Mouse (Mus musculus) hindbrain, embryonic 15.5 days (tissue): Measurements from ENCODE around the gene Uhrf1. TPM values are rescaled to one million over a fixed set of nuclear protein-coding genes. Genes with fewer than 3 reads are reported as not detected.

ENCODE experiments used
- ATAC-seq: fragments of 200-750 bp; cut with Nextera tagmentation; 2 replicates; pipeline ENCODE4 v1.8.0; 2017; ENCODE audit warnings: low read depth, moderate number of reproducible peaks, moderate TSS enrichment; ENCODE audit not compliant: low FRiP score
- H3K27ac ChIP-seq: fragments of 300-500 bp; sonication (generic); replicated peaks from 2 replicates; pipeline ENCODE4 v1.5.1; 2015; ENCODE audit warnings: mild to moderate bottlenecking, inconsistent platforms
- H3K27me3 ChIP-seq: fragments of 300-500 bp; sonication (generic); 2 replicates; pipeline ENCODE4 v1.6.1; 2015; ENCODE audit warnings: control low read depth, inconsistent platforms
- H3K36me3 ChIP-seq: fragments of 300-500 bp; sonication (generic); 2 replicates; pipeline ENCODE4 v1.6.1; 2015; ENCODE audit warnings: control low read depth, inconsistent platforms
- H3K4me1 ChIP-seq: fragments of 300-500 bp; sonication (generic); replicated peaks from 2 replicates; pipeline ENCODE4 v1.6.1; 2015; ENCODE audit warnings: control low read depth, inconsistent platforms
- H3K4me2 ChIP-seq: fragments of 300-500 bp; sonication (generic); 2 replicates; pipeline ENCODE4 v1.6.1; 2015; ENCODE audit warnings: moderate library complexity, mild to moderate bottlenecking, inconsistent platforms
- H3K4me3 ChIP-seq: fragments of 300-500 bp; sonication (generic); 2 replicates; pipeline ENCODE4 v1.5.1; 2015; ENCODE audit warnings: mild to moderate bottlenecking, inconsistent platforms
- H3K9ac ChIP-seq: fragments of 300-500 bp; sonication (generic); 2 replicates; pipeline ENCODE4 v1.6.1; 2015; ENCODE audit warnings: inconsistent platforms
- H3K9me3 ChIP-seq: fragments of 300-500 bp; sonication (generic); 2 replicates; pipeline ENCODE4 v1.6.1; 2016; ENCODE audit warnings: control low read depth, inconsistent platforms
- WGBS: fragments of 180-500 bp; shearing (Covaris S2); methylation state at CpG from one replicate; pipeline ENCODE4 v1.1.7; 2015; 5-methylcytosine and 5-hydroxymethylcytosine counted together
- polyA plus RNA-seq: library from polyadenylated mRNA; unstranded; fragments of >200 nt; fragmentation: Nextera tagmentation; extraction: Ambion mirVana; gene quantifications from 2 replicates; pipeline ENCODE4 v1.2.1, GENCODE M21; 2015

Uhrf1 gene
- polyA plus RNA-seq, 1 experiment from 2014 or later: 29.7 TPM

DNA sequence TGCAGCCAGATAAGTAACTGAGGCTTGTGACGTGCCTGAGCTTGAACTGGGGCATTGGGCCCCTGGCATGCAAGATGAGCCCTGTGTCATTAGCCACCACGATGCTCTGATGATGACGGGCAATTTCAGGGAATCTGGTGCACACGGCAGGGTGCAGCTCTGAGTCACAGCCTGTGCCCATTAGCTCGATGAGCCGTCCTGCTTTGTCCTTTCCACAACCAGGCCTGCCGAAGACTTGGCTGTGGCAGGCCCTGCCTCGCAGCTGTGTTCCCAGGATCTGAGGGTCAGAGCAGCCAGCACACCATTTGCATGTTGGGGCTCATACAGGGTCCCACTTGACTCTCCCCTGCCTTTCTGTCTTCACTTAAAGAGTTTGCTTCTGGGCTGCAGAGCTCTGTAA, 57.3 kb downstream of the Uhrf1 start:
- Histone ChIP-seq H3K4me1 (peaks cover 48% of the 10 kb centered on the region), H3K36me3 (peaks cover 18% of the 10 kb centered on the region), H3K9me3 (no peaks in the 10 kb centered on the region), H3K4me2 (no peak overlapping the region), H3K4me3 (no peak overlapping the region), H3K27me3 (no peaks in the 10 kb centered on the region), H3K9ac (no peak overlapping the region), H3K27ac (peak overlapping the region; percentile 72)
- 0 out of 2 replicates have a peak, but pooled peaks have one; percentile 17 for ATAC-seq
- WGBS: 45% methylated on average over 8 of the region's 8 CpGs

DNA sequence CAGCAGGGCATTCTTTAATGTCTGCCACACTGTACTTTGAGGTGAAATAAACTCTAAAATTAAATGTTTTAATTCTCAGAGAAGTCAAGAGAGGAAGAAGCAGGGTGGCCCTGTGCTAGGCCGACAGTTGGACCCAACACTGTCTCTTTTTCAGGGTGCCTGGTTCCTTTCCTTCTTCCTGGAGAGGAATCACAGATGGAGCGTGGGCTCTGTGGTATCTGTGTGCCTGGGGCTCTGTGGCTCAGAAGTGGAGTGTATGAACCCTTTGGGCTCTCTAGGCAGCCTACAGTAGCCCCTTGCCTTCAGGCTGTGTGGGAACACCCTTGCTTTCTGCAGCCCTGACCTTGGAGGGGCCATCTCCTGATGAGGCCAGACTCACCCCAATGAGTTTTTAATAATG, 58.4 kb downstream of the Uhrf1 start:
- no peaks in the 10 kb centered on the region for H3K27me3 ChIP-seq
- H3K36me3 ChIP-seq: peaks cover 8% of the 10 kb centered on the region; the same call in 1 of the 2 replicates
- no peaks in the 10 kb centered on the region for H3K9me3 ChIP-seq
- no peak overlapping the region for H3K4me3 ChIP-seq
- H3K4me2 ChIP-seq: no peak overlapping the region
- H3K9ac ChIP-seq: no peak overlapping the region
- no peak for ATAC-seq
- peaks cover 59% of the 10 kb centered on the region for H3K4me1 ChIP-seq
- 86% methylated on average over 2 of the region's 2 CpGs for WGBS
- H3K27ac ChIP-seq: 0 out of 2 replicates have a peak overlapping the region, but pooled peaks have one; percentile 72

- no peak overlapping the region for H3K9ac ChIP-seq
- no peak overlapping the region for H3K4me2 ChIP-seq
- no peaks in the 10 kb centered on the region for H3K9me3 ChIP-seq
- H3K27ac ChIP-seq: peak overlapping the region; percentile 71
- peaks cover 15% of the 10 kb centered on the region for H3K36me3 ChIP-seq
- WGBS: 37% methylated on average over 7 of the region's 7 CpGs
- H3K27me3 ChIP-seq: no peaks in the 10 kb centered on the region
- ATAC-seq: peak; percentile 46
- H3K4me1 ChIP-seq: peaks cover 76% of the 10 kb centered on the region
- no peak overlapping the region for H3K4me3 ChIP-seq
These were observed 62.9 kb downstream of the Uhrf1 start for GRCm38 (mm10) chr17:56365791-56366673.

DNA sequence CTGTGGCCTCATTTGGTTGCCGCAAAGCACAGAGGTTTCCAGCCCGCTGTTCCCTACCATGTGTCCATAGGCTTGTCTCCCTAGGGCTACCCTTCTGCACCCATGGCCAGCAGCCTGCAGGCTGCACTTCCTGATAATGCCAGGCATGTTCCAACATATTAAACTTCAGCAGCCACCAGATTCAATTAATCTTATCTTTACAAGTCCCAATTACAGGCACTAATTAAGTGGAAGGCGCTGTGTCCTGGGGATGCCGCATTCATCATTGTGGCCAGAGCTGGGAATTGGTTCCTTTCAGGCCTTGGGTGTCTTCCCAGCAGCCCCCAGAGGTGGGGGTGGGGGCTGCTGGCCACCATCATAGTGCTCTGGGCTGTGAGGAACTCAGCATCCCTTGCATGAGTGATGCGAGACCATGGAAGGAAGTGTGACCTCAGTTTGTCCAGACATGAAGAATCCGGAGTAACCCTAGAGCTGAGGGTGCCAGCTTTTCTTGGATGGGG, 65.2 kb downstream of the Uhrf1 start:
- Histone ChIP-seq H3K4me3 (no peak overlapping the region), H3K27me3 (no peaks in the 10 kb centered on the region), H3K27ac (peak overlapping the region; percentile 34; the same call in 1 of the 2 replicates), H3K9me3 (no peaks in the 10 kb centered on the region), H3K4me1 (peaks cover 78% of the 10 kb centered on the region), H3K36me3 (peaks cover 21% of the 10 kb centered on the region), H3K9ac (no peak overlapping the region), H3K4me2 (no peak overlapping the region)
- peak; percentile 20 for ATAC-seq
- 65% methylated on average over 6 of the region's 6 CpGs for WGBS

- Histone ChIP-seq H3K4me1 (peaks cover 89% of the 10 kb centered on the region), H3K4me3 (no peak overlapping the region), H3K27me3 (no peaks in the 10 kb centered on the region), H3K9me3 (no peaks in the 10 kb centered on the region), H3K27ac (peak overlapping the region; percentile 52; the same call in 1 of the 2 replicates), H3K4me2 (no peak overlapping the region), H3K9ac (no peak overlapping the region), H3K36me3 (peaks cover 21% of the 10 kb centered on the region)
- ATAC-seq: no peak
- WGBS: 88% methylated on average over 3 of the region's 3 CpGs
These were observed 67.0 kb downstream of the Uhrf1 start for GRCm38 (mm10) chr17:56370090-56370489.

DNA sequence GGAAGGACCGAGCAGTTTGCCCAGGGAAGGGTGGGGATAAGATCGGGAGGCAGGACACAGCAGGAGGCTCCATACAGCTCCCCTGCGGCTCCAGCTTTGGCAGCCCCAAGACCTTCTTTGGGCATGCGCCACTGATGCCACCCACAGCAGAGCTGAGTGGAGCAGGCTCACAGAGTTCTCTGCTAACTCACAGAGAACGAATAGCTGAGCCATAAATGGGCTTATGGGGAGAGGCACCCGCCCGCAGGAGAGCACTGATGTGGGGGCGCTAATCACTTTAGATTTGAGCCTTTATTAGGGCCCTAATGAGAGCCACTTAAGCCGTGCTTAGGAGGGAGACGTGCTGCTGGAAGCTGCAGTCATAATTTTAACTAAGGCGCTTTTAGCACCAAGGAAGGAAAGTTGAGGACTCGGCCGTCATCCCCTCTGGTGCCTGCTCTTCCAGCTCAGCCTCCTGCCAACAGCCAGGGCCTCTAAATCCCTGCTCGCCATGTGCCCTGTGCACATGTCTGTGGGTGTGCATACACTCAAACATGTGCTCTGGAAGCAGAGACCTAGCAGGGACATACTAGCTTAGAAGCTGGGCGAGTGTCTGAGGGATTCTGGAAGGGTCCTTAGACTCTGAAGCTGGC, 68.0 kb downstream of the Uhrf1 start:
- peak overlapping the region; percentile 40; the same call in 1 of the 2 replicates for H3K27ac ChIP-seq
- 78% methylated on average over 15 of the region's 15 CpGs for WGBS
- H3K4me2 ChIP-seq: no peak overlapping the region
- no peaks in the 10 kb centered on the region for H3K27me3 ChIP-seq
- no peak for ATAC-seq
- H3K9ac ChIP-seq: no peak overlapping the region
- no peak overlapping the region for H3K4me3 ChIP-seq
- H3K36me3 ChIP-seq: peaks cover 26% of the 10 kb centered on the region
- peaks cover 79% of the 10 kb centered on the region for H3K4me1 ChIP-seq
- no peaks in the 10 kb centered on the region for H3K9me3 ChIP-seq

- H3K4me2 ChIP-seq: no peak overlapping the region
- ATAC-seq: no peak
- H3K4me1 ChIP-seq: peaks cover 69% of the 10 kb centered on the region
- 73% methylated on average over 4 of the region's 4 CpGs for WGBS
- no peaks in the 10 kb centered on the region for H3K9me3 ChIP-seq
- H3K9ac ChIP-seq: no peak overlapping the region
- no peaks in the 10 kb centered on the region for H3K27me3 ChIP-seq
- peak overlapping the region; percentile 69; the same call in 1 of the 2 replicates for H3K27ac ChIP-seq
- H3K4me3 ChIP-seq: no peak overlapping the region
- H3K36me3 ChIP-seq: peaks cover 30% of the 10 kb centered on the region
These were observed 69.0 kb downstream of the Uhrf1 start for GRCm38 (mm10) chr17:56372109-56372508.

Other genes starting within 250 kb of the Uhrf1 start
- 76.1 and 77.1 TPM in 2 replicates for gene Ubxn6, start 228.3 kb upstream of the Uhrf1 start, polyA plus RNA-seq
- gene Hdgfl2, start 223.7 kb upstream of the Uhrf1 start, polyA plus RNA-seq: 141 and 145 TPM in 2 replicates
- gene Plin4, start 193.5 kb upstream of the Uhrf1 start, polyA plus RNA-seq: 0.08 and 0.21 TPM in 2 replicates
- gene Plin5, start 185.7 kb upstream of the Uhrf1 start, polyA plus RNA-seq: 1.7 and 2.5 TPM in 2 replicates
- gene Lrg1, start 181.3 kb upstream of the Uhrf1 start, polyA plus RNA-seq: 0.33 and 0.62 TPM in 2 replicates
- gene Sema6b, start 163.0 kb upstream of the Uhrf1 start, polyA plus RNA-seq: 17.4 and 19.2 TPM in 2 replicates
- 9.5 and 10.7 TPM in 2 replicates for gene Tnfaip8l1, start 140.8 kb upstream of the Uhrf1 start, polyA plus RNA-seq
- gene Mydgf, start 119.4 kb upstream of the Uhrf1 start, polyA plus RNA-seq: 76.2 and 78.6 TPM in 2 replicates
- 25.6 and 28.8 TPM in 2 replicates for gene Dpp9, start 84.4 kb upstream of the Uhrf1 start, polyA plus RNA-seq
- gene Fem1a, start 46.5 kb upstream of the Uhrf1 start, polyA plus RNA-seq: 18.2 and 18.8 TPM in 2 replicates
- gene Ticam1, start 26.5 kb upstream of the Uhrf1 start, polyA plus RNA-seq: 1.3 and 1.8 TPM in 2 replicates
- 16.6 and 17.5 TPM in 2 replicates for gene Plin3, start 10.4 kb upstream of the Uhrf1 start, polyA plus RNA-seq
- gene Arrdc5, start 3.0 kb upstream of the Uhrf1 start, polyA plus RNA-seq: not detected in 2 replicates
- gene Kdm4b, start 22.7 kb downstream of the Uhrf1 start, polyA plus RNA-seq: 71.5 and 73.7 TPM in 2 replicates
- 277 and 302 TPM in 2 replicates for gene Ptprs, start 173.2 kb downstream of the Uhrf1 start, polyA plus RNA-seq
- gene Znrf4, start 209.1 kb downstream of the Uhrf1 start, polyA plus RNA-seq: 0.17 TPM in 1 of 2 replicates, not detected in the other